In genomic region chr9:44177405-44177804, GRCm38 (mm10) we compare ENCODE assay signal across 12 mouse cellular contexts.
"Had no signal": no experiment of that assay in that cellular context is flagged by ENCODE, and none has a peak within 500 bp of the region (broad histone marks: within the 10 kb centered on the region; RNA-seq: fewer than 3 reads in every experiment).

No protein-coding gene starts in this region.

- H3K4me1 ChIP-seq: limb, embryonic 15.5 days; midbrain, embryonic 13.5 days had no signal

- H3K27me3 ChIP-seq: limb, embryonic 15.5 days; midbrain, embryonic 13.5 days had no signal

- H3K4me2 ChIP-seq: limb, embryonic 15.5 days; midbrain, embryonic 13.5 days had no signal

- ATAC-seq: midbrain, embryonic 13.5 days had no signal

- H3K9ac ChIP-seq: limb, embryonic 15.5 days; liver, embryonic 14.5 days; midbrain, embryonic 13.5 days had no signal

- DNase-seq: kidney, adult 9 months; kidney, postnatal 36 days; layer of hippocampus, adult 9-11 months; layer of hippocampus, postnatal 36 days; lung, adult 18-20 months; right cerebral cortex, adult 18-20 months; right cerebral cortex, postnatal 25 days; spleen, adult 18-20 months had no signal

- H3K9me3 ChIP-seq: limb, embryonic 15.5 days; midbrain, embryonic 13.5 days had no signal

- H3K4me3 ChIP-seq: limb, embryonic 15.5 days; midbrain, embryonic 13.5 days had no signal

- H3K27ac ChIP-seq: kidney, postnatal 0 days; limb, embryonic 15.5 days; liver, embryonic 14.5 days; midbrain, embryonic 13.5 days had no signal
